ENCODE assay signal across 9 mouse cellular contexts in the genomic region with DNA sequence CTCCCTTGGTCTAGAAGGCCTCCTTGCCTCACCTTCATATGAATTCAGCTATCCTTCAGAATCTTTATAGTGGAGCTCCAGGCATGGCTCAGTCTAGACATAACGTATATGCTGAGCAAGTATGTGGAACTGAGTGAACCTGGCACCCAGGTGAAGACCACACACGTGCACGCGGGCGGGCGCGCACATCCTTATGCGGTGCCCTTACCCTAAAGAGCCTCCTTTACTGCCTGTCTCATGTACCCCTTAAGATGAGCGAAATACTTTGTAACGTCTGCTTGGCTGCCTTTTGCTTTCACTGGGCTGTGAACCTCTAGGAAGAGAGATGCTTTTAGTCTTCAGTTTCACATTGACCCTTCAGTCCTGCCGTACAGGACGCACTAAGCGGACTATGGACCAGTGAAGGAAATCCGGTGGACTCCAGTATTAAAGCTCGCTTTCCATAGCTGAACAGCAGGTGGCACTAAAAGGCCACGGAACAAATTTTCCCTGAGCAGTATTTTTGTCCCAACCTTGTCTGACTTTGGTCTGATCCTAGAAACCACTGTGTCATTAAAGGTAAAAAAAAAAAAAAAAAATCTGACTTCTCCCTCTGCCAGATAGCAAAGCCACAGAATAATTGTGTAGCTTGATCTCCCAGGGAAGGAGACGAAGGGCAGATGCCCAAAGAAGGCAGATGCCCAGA. TPM values are rescaled to one million over a fixed set of nuclear protein-coding genes. Genes with fewer than 3 reads are reported as not detected.
DNase-seq lines count a peak whose midpoint lies in the region; ATAC-seq and TF ChIP-seq lines count a peak whose summit lies in the region.
"Had no signal": no experiment of that assay in that cellular context is flagged by ENCODE, and none has a peak within 500 bp of the region (broad histone marks: within the 10 kb centered on the region; RNA-seq: fewer than 3 reads in every experiment).

No protein-coding gene starts in this region.

- H3K36me3 ChIP-seq in midbrain, embryonic 14.5 days (ENCODE audit: control insufficient read depth, insufficient read depth, low read length), result no peaks in the 10 kb centered on the region
- no peaks in the 10 kb centered on the region for H3K36me3 ChIP-seq in midbrain, embryonic 15.5 days (replicated peaks)
- H3K36me3 ChIP-seq in midbrain, postnatal 0 days (ENCODE audit: insufficient read depth, low read length), result no peaks in the 10 kb centered on the region
- H3K36me3 ChIP-seq: stomach, embryonic 15.5 days had no signal

- H3K9ac ChIP-seq in midbrain, embryonic 14.5 days (replicated peaks; ENCODE audit: low read length), result no peak overlapping the region
- H3K9ac ChIP-seq in midbrain, embryonic 15.5 days, result no peak overlapping the region
- H3K9ac ChIP-seq in midbrain, postnatal 0 days (replicated peaks; ENCODE audit: low read length, poor library complexity, severe bottlenecking), result no peak overlapping the region
- H3K9ac ChIP-seq: stomach, embryonic 15.5 days had no signal

- 54% methylated on average over 17 of the region's 17 CpGs for WGBS in midbrain, embryonic 14.5 days
- WGBS in midbrain, embryonic 15.5 days, result 54% methylated on average over 17 of the region's 17 CpGs
- 50% methylated on average over 17 of the region's 17 CpGs for WGBS in midbrain, postnatal 0 days

- peak; percentile 90 for DNase-seq in midbrain, embryonic 14.5 days
- peak; percentile 64 for DNase-seq in R1 (ENCODE audit: low read depth, low spot score)
- DNase-seq in cerebellum, adult 9-11 months, result peak; percentile 56
- DNase-seq in gastrocnemius, postnatal 4 days (ENCODE audit: low spot score in 2 of 2), result peak; percentile 37 to 57
- DNase-seq in layer of hippocampus, postnatal 25 days (ENCODE audit: extremely low spot score in 1 of 2, low spot score in 1 of 2), result peak; percentile 34 to 69
- DNase-seq in midbrain, postnatal 0 days (ENCODE audit: low spot score), result peak; percentile 84

- no peak for ATAC-seq in midbrain, embryonic 14.5 days (ENCODE audit: low FRiP score, low TSS enrichment)
- ATAC-seq in midbrain, embryonic 15.5 days (replicated peaks), result no peak
- no peak for ATAC-seq in midbrain, postnatal 0 days (ENCODE audit: low FRiP score)
- ATAC-seq in activated CD4-positive, CD25-positive, alpha-beta regulatory T cell, adult 4 months, result no peak

- H3K4me2 ChIP-seq in midbrain, embryonic 14.5 days (ENCODE audit: low read length), result no peak overlapping the region
- H3K4me2 ChIP-seq in midbrain, embryonic 15.5 days, result no peak overlapping the region
- H3K4me2 ChIP-seq in midbrain, postnatal 0 days (ENCODE audit: low read depth, low read length, poor library complexity, severe bottlenecking), result no peak overlapping the region
- H3K4me2 ChIP-seq: stomach, embryonic 15.5 days had no signal

- H3K4me1 ChIP-seq in midbrain, embryonic 14.5 days (ENCODE audit: control insufficient read depth, insufficient read depth, low read length), result peaks cover 12% of the 10 kb centered on the region
- peaks cover 28% of the 10 kb centered on the region for H3K4me1 ChIP-seq in midbrain, embryonic 15.5 days
- no peaks in the 10 kb centered on the region; the same call in 1 of the 2 replicates for H3K4me1 ChIP-seq in midbrain, postnatal 0 days (ENCODE audit: insufficient read depth, low read length)

- H3K4me3 ChIP-seq in midbrain, embryonic 14.5 days (replicated peaks; ENCODE audit: low read depth, low read length), result no peak overlapping the region
- no peak overlapping the region for H3K4me3 ChIP-seq in midbrain, embryonic 15.5 days
- H3K4me3 ChIP-seq in midbrain, postnatal 0 days (ENCODE audit: low read depth, low read length), result no peak overlapping the region
- H3K4me3 ChIP-seq: stomach, embryonic 15.5 days had no signal

- no peak overlapping the region for H3K27ac ChIP-seq in midbrain, embryonic 14.5 days (replicated peaks; ENCODE audit: low read depth, low read length)
- no peak overlapping the region for H3K27ac ChIP-seq in midbrain, embryonic 15.5 days
- 0 out of 2 replicates have a peak overlapping the region, but pooled peaks have one; percentile 2 for H3K27ac ChIP-seq in midbrain, postnatal 0 days (ENCODE audit: low read depth, low read length)
- H3K27ac ChIP-seq: stomach, embryonic 15.5 days had no signal

- H3K9me3 ChIP-seq in midbrain, embryonic 14.5 days (ENCODE audit: control insufficient read depth, low read length), result no peaks in the 10 kb centered on the region
- no peaks in the 10 kb centered on the region for H3K9me3 ChIP-seq in midbrain, embryonic 15.5 days
- no peaks in the 10 kb centered on the region for H3K9me3 ChIP-seq in midbrain, postnatal 0 days (ENCODE audit: low read length)
- H3K9me3 ChIP-seq: stomach, embryonic 15.5 days had no signal

- H3K27me3 ChIP-seq in midbrain, embryonic 14.5 days (ENCODE audit: control insufficient read depth, insufficient read depth, low read length), result no peaks in the 10 kb centered on the region
- H3K27me3 ChIP-seq in midbrain, embryonic 15.5 days (replicated peaks), result no peaks in the 10 kb centered on the region
- H3K27me3 ChIP-seq in midbrain, postnatal 0 days (ENCODE audit: insufficient read depth, low read length), result no peaks in the 10 kb centered on the region
- H3K27me3 ChIP-seq: stomach, embryonic 15.5 days had no signal

- peak; percentile 83 for TF ChIP-seq CTCF in midbrain, postnatal 0 days (IDR thresholded peaks at IDR 0.05)

RNA-seq across cellular contexts. Expression of a gene that starts 3.6 kb away (rescaled TPM):
- 68.4 and 79.9 TPM in 2 replicates for polyA plus RNA-seq in midbrain, embryonic 14.5 days (2014; fragmentation: Nextera tagmentation; extraction: Ambion mirVana)
- 65.1 and 66.3 TPM in 2 replicates for polyA plus RNA-seq in midbrain, embryonic 15.5 days (2015; fragmentation: Nextera tagmentation; extraction: Ambion mirVana)
- 10 to 100 TPM; 29.3 to 30.2 TPM for total RNA-seq in gastrocnemius, postnatal 4 days (2021)
- 10 to 100 TPM; 27.4 to 31.4 TPM for total RNA-seq in layer of hippocampus, postnatal 25 days (2021)
- total RNA-seq in midbrain, postnatal 0 days (2014; rRNA removed), result 28.3 and 41.0 TPM in 2 replicates
- polyA plus RNA-seq in midbrain, postnatal 0 days (2015; fragmentation: Nextera tagmentation; extraction: Ambion mirVana), result 70.7 and 79.9 TPM in 2 replicates
- polyA plus RNA-seq in activated CD4-positive, CD25-positive, alpha-beta regulatory T cell, adult 4 months (2017; shearing (Covaris generic)), result 10 to 100 TPM; 15.5 to 25.6 TPM

RNA-seq across cellular contexts. Expression of a gene that starts 3.9 kb away (rescaled TPM):
- 3.3 and 3.7 TPM in 2 replicates for polyA plus RNA-seq in midbrain, embryonic 14.5 days (2014; fragmentation: Nextera tagmentation; extraction: Ambion mirVana)
- polyA plus RNA-seq in midbrain, embryonic 15.5 days (2015; fragmentation: Nextera tagmentation; extraction: Ambion mirVana), result 3.0 and 3.3 TPM in 2 replicates
- total RNA-seq in gastrocnemius, postnatal 4 days (2021), result 1 to 10 TPM; 5.3 to 5.4 TPM
- 1 to 10 TPM; 1.0 to 1.5 TPM for total RNA-seq in layer of hippocampus, postnatal 25 days (2021)
- total RNA-seq in midbrain, postnatal 0 days (2014; rRNA removed), result 2.7 and 4.9 TPM in 2 replicates
- polyA plus RNA-seq in midbrain, postnatal 0 days (2015; fragmentation: Nextera tagmentation; extraction: Ambion mirVana), result 1.4 TPM in 2 replicates
- polyA plus RNA-seq in activated CD4-positive, CD25-positive, alpha-beta regulatory T cell, adult 4 months (2017; shearing (Covaris generic)), result 1 to 10 TPM; 2.2 to 2.5 TPM

RNA-seq across cellular contexts. Expression of a gene that starts 34.3 kb away (rescaled TPM):
- 7.2 and 8.0 TPM in 2 replicates for polyA plus RNA-seq in midbrain, embryonic 14.5 days (2014; fragmentation: Nextera tagmentation; extraction: Ambion mirVana)
- 6.3 and 8.9 TPM in 2 replicates for polyA plus RNA-seq in midbrain, embryonic 15.5 days (2015; fragmentation: Nextera tagmentation; extraction: Ambion mirVana)
- total RNA-seq in gastrocnemius, postnatal 4 days (2021), result 10 to 100 TPM; 78.4 to 90.4 TPM
- total RNA-seq in layer of hippocampus, postnatal 25 days (2021), result 10 to 100 TPM; 32.4 to 33.3 TPM
- 40.5 and 46.0 TPM in 2 replicates for total RNA-seq in midbrain, postnatal 0 days (2014; rRNA removed)
- polyA plus RNA-seq in midbrain, postnatal 0 days (2015; fragmentation: Nextera tagmentation; extraction: Ambion mirVana), result 15.7 and 18.1 TPM in 2 replicates
- polyA plus RNA-seq in activated CD4-positive, CD25-positive, alpha-beta regulatory T cell, adult 4 months (2017; shearing (Covaris generic)), result not detected

RNA-seq across cellular contexts. Expression of a gene that starts 48.6 kb away (rescaled TPM):
- polyA plus RNA-seq in midbrain, embryonic 14.5 days (2014; fragmentation: Nextera tagmentation; extraction: Ambion mirVana), result 12.9 and 13.2 TPM in 2 replicates
- 13.8 and 15.5 TPM in 2 replicates for polyA plus RNA-seq in midbrain, embryonic 15.5 days (2015; fragmentation: Nextera tagmentation; extraction: Ambion mirVana)
- total RNA-seq in gastrocnemius, postnatal 4 days (2021), result under 1 TPM; 0.42 to 0.54 TPM
- 1 to 10 TPM; 4.5 to 7.0 TPM for total RNA-seq in layer of hippocampus, postnatal 25 days (2021)
- total RNA-seq in midbrain, postnatal 0 days (2014; rRNA removed), result 10.9 and 11.8 TPM in 2 replicates
- polyA plus RNA-seq in midbrain, postnatal 0 days (2015; fragmentation: Nextera tagmentation; extraction: Ambion mirVana), result 18.1 and 20.7 TPM in 2 replicates
- polyA plus RNA-seq in activated CD4-positive, CD25-positive, alpha-beta regulatory T cell, adult 4 months (2017; shearing (Covaris generic)), result not detected
